Mouse (Mus musculus) erythroid progenitor cell, adult 5-6 weeks (primary cell): Measurements from ENCODE around the gene Mpo. TPM values are rescaled to one million over a fixed set of nuclear protein-coding genes. Genes with fewer than 3 reads are reported as not detected.

ENCODE experiments used
- ATAC-seq: replicated peaks from 2 replicates; pipeline ENCODE4 v1.8.0; 2016; ENCODE audit warnings: moderate number of reproducible peaks, mild to moderate bottlenecking, moderate TSS enrichment, inconsistent platforms; ENCODE audit not compliant: poor library complexity, low FRiP score, severe bottlenecking
- total RNA-seq, 2 experiments: library from RNA; stranded (forward) in 1 of 2; stranded (reverse) in 1 of 2; fragments of 150-400 nt in 1 of 2; fragments of 186-747, 209-891 nt in 1 of 2; gene quantifications; 2 replicates each; pipeline versions ENCODE4 v1.2.3 to v1.2.4; 2015 to 2017; ENCODE audit warnings: low replicate concordance in 2 of 2

The Mpo gene
- total RNA-seq, 2 experiments from 2014 or later = 501 to 1,145 TPM

DNA sequence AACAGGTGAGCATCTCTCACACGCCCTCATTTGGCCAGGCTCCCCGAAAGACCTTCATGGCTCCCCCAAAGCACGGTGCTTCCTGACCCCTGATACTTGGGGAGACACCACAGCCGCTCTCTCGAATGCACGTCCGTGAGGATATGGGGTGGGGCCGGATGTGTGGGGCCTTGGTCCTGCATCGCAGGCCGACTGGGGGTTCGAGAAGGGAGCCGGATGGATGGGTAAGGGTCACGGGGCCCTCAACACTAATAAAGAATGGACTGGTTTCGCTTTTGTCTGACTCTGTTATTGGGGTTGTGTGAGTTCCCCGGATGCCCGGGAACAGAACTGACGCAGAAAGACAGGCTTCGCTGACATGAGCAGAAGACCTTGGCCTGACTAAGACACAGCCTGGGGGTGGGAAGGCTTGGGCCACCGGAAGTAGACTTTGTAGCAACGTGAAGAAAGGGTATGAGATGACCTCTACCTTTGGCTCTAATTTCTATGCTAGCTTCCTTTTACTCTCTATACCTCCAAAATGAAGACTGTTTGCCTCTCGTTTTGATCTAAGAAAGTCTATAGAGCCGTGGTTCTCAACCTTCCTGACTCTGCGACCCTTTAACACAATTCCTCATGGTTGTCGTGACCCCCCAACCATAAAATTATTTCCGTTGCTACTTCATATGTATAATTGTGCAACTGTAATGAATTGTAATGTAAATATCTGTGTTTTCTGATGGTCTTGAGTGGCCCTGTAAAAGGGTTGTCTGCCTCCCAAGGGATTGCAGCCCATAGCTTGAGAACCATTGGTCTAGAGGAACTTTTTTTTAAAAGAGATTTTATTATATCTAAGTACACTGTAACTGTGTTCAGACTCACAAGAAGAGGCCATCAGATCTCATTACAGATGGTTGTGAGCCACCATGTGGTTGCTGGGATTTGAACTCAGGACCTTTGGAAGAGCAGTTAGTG is 36.1 kb upstream of the Mpo start:
- ATAC-seq = 0 out of 2 replicates have a peak, but pooled peaks have one; percentile 13

DNA sequence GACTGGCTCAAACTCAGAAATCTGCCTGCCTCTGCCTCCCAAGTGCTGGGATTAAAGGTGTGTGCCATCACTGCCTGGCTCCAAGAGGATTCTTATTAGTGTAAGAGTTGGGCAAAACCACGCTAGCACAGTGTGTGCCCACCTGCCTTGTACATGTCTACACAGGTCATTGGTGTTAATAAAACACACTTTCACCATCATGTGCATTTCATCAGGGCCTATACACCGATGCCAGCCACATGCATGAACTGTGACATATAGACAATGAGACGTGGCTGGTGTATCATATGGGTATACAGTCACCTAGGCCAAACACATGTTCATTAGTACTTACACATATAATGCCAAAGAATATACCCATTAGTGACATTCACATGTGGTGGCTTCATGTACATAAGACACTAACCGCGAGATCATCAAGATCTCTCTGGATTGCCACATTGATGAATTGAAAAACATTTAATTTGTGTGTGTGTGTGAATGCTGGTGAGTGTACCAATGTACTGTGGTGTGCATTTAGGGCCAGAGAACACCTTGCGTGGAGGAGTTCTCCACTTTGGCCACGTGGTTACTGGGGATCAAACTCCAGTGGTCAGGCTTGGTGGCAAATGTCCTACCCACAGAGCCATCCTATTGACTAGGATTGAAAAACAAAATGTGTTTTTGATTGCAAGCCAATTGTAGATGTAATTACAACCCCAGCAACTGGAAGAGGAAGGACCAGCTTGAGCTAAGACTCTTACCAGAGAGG is 35.0 kb upstream of the Mpo start:
- ATAC-seq = no peak

DNA sequence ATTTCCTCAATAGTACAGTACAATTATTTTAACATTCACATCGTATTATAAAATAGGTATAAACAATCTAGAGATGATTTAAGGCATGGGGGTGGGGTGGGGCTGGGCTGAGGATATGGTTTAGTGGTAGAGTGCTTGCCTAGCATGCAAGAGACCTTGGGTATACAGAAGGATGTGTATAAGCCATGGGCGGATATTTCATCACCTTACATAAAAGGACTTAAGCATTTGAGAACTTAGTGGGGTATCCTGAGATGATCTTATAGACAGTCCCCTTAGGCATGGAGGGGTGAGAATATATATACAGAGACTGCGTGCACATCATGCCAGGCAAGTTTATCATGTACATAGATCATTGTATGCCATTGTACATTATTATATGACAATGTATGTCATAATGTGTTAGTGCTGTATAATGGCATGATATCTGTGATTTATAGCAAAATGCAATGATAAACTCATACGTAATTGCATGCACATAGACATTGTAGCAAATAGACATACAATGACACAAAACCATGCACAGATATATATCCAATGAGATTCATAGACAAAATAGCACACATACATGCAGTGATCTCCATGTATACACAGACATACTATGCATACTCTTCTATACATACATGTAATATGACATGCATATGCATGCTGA is 34.3 kb upstream of the Mpo start:
- ATAC-seq = no peak

DNA sequence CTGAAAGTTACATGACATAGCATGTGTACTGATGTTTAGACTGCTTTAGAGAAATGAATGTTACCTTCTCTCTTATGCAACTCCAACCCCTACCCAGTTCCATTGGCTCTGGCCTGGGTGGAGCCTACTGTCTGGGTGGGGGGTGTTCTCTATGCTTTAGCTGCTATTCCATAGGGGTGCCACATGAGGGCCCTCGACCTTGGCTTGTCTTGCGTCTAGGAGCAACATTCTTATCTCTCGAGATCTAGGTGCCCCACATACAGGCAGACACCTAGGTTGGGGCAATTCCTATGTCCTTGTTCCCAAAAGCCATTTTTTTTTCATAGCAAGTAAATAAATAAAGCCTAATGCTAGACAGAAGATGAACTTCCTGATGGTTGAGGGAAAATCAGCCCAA is 33.8 kb upstream of the Mpo start:
- ATAC-seq = no peak

DNA sequence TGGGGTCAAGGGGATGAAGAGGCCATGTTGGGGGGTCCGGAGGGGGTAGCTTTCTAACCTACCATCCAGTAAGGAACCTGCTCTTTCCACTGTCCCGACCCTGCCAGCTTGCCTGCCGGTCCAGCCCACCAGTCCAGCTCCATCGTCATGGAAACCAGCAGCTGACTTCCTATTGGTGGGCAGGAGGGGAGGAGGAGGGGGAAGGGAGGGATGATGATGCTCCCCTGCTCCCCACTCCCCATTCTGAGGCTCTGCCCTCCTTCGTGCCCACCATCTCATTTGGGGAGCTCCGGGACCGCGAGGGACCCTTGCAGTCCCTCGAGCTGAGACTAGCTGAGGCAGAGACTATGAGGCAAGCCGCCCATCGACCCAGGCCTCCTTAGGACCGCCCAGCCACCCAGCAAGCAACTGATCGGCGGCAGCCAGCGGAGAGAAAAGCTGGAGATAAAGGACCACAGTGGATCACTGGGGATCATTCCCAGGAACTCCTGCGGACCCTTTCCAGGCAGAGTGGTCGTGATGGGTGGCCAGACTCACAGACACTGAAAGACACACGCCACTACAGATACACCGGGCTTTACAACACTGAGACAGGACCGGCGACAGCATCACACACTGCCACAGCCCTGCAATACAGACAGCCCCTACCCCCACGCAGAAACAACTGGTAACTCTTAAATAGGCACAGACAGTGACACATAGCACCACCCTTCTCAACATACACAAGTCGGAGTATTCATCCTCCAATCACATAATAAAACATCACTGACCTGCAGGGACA is 32.9 kb upstream of the Mpo start, which contains the start of gene Tspoap1:
Gene Tspoap1, plus strand, starts transcription at position 241 of the 781 bp plus-strand sequence.
- no peak for ATAC-seq

DNA sequence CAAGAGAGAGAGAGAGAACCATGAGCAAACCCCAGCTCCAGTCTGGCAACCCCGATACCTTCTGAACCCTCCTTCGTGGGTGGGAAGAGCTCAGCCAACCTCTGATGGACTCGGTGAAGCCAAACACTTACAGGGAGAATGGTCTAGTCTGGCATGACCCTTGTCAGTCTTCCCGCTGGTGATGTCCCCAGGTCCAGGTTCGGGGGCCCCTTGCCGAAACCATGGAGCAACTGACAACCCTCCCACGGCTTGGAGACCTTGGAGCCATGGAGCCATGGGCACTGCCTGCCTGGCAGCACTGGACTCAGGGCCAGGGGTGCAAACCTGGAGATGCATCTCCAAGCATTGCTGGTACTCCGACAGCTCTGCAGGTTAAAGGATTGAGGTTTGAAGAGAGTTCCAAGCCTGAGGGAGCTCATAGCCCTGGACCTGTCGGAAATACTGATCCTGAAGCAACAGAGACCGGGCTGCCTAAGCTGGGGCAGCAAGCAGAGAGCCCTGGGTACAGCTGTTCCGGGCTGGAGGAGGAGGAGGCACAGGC is 32.1 kb upstream of the Mpo start:
- no peak for ATAC-seq

DNA sequence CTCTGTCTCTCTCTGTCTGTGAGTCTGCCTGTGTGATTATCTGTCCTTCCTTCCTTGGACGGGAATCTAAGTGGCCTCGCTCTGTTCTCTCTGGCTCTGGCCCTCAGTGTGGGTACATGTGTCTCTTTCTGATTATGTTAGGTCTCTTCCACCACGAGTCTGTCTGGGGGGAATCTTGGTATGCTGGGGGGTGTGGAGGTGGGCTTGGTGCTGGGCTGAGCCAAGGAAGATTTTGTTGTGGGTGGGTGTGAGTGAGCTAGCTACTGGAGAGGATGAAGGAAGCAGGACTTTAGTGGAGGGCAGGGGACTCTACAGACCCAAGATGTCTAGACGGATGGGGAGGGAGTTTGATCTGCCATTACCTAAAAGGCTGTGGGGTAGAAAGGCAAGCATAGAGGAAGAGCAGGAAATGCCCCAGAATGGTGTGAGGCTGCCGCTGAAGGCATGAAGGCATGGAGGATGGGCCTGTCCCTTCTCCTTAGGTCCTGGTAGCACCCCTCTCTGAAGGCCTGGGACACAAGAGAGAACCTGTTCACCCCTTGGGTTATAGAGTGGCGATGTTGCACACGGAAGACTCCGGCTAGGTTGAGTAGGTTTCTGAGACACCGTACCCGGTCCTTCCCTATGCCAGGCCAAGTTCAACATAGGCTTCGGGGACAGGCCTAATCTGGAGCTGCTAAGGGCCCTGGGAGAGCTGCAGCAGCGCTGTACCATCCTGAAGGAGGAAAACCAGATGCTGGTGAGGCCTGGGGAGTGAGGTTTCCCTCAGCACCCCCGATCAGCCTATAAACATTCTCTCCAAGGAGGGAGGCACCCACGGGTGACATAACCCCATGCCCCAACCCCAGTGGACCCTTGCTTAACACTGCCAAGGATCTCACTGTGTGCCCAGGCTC is 31.3 kb upstream of the Mpo start:
- no peak for ATAC-seq

DNA sequence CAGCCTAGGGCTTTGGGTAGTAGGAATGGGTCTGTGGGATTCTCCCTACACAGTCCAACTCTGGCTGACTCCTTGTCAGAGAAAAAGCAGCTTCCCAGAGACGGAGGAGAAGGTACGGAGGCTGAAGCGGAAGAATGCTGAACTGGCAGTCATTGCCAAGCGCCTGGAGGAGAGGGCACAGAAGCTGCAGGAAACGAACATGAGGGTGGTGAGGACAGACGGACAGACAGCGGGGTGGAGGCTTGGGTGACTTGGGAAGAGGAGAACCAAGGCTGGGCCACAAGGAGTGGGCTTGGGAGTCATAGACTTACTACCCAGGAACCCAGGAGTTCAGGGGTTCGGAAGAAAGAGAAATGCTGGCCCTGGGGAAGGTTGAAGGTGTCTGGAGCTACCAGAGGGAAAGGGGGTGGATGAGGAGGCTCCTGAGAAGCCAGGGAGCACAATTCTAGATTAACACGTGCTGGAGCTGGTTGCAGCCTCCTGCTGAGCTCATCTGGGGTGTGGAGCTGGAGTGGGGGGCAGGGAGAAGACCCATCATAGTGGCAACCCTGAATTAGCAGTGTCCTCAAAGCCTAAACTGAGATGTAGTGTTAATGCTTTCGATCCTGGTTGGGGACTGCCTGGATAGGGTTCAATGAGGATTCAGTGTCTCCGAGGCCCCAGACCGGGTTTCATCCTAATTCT is 30.5 kb upstream of the Mpo start:
- no peak for ATAC-seq

DNA sequence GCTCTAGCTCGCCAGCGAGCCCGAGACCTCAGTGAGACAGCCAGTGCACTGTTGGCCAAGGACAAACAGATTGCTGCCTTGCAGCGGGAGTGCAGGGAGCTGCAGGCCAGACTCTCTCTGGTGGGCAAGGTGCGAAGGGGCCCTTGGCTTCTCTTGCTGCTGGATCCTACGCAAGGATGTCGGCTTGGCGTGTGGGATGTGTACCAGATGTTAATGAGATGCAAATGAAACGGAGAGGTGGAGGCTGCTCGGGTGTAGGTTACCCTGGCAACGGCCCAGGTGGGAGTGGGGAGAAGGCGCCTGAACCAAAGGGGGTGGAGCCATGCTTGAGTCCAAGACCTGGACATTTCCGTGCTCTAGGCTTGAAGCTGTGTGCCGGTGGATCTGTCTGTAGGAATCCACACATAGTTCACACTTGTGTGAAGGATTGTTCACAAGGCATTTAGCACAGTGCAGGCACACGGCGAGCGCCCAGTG is 29.8 kb upstream of the Mpo start:
- no peak for ATAC-seq

DNA sequence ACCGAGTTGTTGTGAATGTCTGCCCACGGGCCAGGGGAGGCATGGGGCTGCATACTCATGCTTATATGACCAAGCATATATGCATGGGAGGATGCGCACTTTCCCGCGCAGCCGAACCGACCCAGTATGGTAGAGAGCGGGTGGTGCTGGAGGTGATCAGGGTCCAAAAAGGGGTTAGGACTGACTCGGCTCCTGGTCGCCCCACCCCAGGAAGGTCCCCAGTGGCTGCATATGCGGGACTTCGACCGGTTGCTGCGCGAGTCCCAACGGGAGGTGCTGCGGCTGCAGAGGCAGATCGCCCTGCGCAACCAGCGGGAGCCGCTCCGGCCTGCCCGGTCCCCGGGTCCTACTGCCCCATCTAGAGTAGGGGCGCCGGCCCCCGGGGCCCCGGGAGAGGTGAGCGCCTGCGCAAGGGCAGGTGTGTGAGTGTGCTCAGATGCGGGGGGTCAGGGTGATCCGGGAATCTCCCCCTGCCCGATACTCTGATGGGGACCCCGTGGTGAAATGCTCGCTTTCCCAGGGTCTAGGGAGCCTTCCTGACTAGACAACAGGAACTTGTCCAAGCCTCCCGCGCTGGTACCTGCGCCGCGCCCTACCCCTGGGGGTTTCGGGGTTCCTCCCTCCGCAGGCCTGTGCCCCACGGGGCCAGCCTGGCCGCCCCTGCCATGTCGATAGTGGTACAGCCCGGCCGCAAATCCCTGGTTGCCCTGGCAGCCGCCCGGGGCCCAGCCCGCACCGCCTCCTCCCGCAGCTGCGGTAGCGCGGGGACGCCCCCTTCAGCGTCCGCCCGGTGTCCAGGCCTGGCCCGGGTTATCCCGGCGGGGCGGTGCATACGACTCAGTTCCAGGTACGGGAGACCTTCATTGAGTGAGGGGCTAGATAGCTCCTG is 29.1 kb upstream of the Mpo start:
- ATAC-seq = no peak

DNA sequence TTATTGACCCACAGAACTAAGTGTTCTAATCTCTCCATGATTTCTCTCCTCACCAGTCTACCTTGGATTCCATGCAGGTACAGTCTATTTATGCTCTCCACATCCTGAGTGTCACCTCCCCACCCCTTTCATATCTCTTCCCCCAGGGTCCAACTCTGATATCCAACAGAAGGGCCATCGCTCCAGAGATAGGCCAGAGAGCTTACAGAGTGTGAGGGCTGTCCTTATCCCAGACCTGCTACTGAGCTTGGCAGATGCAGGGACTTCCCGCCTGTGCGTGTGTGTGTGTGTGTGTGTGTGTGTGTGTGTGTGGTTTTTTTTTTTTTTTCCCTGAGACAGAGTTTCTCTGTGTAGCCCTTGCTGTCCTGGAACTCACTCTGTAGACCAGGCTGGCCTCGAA is 24.6 kb upstream of the Mpo start:
- no peak for ATAC-seq

DNA sequence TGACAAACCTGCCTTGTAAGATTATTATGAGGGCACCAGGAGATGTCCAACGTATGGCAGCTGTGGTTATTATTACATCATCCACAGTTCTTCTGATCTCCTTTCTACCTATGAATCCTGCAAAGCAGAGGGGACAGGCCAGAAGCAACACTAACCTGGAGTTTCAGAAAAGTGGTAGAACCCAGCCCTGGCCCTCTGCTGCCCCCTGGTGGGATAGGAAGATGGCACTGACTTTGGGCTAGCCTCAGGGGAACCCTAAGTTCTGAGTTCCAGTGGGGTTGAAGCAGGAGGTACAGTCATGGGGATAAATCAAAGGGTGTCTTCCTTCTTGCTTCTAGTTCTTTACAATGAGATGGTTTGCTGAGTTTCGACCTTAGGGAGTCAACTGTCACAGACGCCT is 22.4 kb upstream of the Mpo start:
- peak; percentile 77 for ATAC-seq

DNA sequence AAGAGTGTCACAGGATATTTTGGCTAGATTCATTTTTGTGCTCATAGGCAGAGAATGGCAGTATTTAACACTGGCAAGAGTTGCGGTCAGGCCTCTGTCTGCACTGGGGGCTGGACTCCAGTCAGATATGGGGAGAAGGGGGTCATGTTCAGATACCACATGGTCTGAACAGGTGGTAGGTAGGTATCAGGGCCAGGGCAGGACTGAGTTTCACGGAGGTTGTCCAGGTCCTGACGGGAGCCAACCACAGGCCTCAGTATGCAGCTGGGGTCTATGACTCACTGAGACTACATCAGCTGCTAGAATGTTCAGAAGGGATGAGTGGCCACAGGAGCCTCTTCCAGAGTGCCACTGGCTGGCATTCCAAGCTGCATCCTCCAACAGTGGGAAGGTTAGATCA is 21.0 kb upstream of the Mpo start:
- no peak for ATAC-seq

DNA sequence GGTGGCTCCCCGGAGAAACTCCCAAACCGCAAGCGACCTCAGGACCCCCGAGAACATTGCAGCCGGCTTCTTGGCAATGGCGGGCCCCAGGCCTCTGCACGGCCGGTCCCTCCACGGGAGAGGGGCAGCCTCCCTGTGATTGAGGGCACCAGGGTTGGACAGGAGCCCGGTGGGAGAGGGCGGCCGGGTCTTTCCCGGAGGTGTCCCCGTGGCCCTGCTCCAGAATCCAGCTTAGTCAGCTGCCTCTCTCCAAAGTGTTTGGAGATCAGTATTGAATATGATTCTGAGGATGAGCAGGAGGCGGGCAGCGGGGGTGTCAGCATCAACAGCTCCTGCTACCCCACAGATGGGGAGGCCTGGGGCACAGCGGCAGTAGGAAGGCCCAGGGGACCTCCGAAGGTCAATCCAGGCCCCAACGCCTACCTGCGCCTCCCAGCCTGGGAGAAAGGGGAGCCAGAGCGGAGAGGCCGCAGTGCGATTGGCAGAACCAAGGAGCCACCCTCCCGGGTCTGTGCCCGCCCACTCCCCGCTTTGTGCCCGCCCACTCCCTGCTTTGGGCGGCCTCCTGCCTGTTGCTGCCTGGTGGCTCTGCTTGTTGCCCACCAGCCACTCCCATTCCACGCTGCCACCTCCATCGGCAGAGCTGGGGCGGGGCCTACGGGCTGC is 15.1 kb upstream of the Mpo start:
- no peak; the same call in 1 of the 2 replicates for ATAC-seq

DNA sequence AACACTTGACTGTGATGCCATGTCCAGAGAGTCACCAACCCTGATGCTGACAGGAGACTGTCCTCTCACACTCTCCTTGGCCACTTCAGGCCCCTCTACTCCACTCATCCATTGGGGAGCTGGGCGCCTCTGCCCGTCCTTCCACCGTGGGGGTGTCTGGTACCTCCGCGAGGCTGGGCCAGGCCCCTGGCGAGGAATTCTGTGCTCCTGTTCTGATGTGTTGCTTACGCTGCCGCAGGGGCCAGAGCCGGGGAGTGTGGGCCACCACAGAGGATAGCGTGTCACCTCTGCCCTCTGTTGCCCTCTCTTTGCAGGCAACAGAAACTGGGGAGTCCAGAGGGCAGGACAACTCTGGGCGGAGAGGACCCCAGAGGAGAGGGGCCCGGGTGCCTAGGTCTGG is 14.5 kb upstream of the Mpo start:
- ATAC-seq = no peak

DNA sequence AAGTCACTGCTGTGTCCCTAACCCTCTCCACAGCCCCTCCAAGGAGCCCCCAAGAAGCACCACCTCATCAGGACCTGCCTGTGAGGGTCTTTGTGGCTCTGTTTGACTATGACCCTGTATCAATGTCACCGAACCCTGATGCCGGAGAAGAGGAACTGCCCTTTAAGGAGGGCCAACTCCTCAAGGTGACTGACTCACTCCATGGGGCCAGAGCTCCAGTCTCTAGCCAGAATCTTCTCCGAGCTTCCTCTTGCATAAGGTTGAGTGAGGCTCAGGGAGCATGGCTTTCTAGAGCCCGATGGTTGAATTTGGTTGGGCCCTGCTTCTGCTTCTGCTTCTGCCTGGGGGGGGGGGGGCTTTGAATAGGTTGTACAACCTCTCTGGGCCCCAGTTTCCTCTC is 14.0 kb upstream of the Mpo start:
- ATAC-seq = no peak
